Mouse (Mus musculus): ENCODE results near the gene Fam98c. TPM values are rescaled to one million over a fixed set of nuclear protein-coding genes. Genes with fewer than 3 reads are reported as not detected.

Gene Fam98c
- polyA plus RNA-seq, 1 experiment from 2014 or later = 16.3 TPM

DNA sequence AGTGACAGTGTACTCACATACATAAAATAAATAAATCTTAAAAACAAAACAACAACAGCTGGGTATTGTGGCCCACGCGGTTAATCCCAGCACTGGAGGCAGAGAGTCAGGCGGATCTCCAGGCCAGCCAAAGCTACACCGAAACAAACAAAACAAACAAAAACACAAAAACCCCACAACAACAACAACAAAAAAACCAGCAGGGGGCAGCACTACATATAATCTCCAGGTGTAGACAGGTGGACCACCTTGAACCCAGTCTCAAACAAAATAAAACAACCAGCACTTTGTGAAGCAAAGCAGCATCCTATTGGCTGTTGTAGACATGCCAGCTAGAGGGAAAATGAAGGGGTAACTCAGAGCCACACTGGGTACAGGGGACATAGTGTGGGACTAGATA is 22.1 kb upstream of the Fam98c start:
- 87% methylated on average over 4 of the region's 4 CpGs for WGBS
- no peak for ATAC-seq (ENCODE audit: insufficient read depth)
- peaks cover 49% of the 10 kb centered on the region for H3K36me3 ChIP-seq (ENCODE audit: insufficient read depth)

DNA sequence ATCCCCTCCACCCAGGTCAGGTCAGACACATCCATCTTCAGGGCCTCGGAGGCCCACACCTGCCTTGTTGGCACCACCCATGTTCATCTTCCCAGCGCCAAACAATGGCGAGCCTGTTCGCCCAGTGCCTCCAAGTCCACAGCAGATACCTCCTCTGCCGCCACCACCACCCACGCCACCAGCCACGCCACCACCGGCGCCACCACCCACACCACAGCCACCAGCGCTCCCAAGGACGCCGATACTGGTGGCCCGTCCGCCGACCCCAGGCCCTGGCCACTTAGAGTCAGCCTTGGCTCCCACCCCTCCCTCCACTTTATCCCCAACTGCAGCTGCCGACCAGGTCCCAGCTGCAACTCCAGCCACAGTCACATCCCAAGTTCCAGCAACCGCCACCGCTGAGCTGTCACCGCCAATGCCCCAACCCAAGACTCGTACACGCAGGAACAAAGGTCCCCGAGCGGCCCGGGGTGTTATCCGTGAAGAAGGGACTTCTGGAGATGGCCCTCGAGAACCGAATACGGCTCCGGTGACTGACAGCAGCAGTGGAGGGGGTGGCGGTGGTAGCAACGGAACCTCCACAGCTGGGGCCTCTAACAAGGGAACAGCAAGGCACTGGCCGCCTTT is 16.5 kb upstream of the Fam98c start:
- WGBS = 29% methylated on average over 31 of the region's 32 CpGs

More for the DNA sequence above, 22.1 kb upstream of the Fam98c start:
- peak overlapping the region; percentile 85 for H3K4me2 ChIP-seq
- H3K4me1 ChIP-seq (ENCODE audit: insufficient read depth) = 0 out of 2 replicates have a peak, but pooled peaks cover 7% of the 10 kb centered on the region
- no peak overlapping the region for H3K9ac ChIP-seq
- H3K9me3 ChIP-seq (ENCODE audit: low read depth, low read length) = no peaks in the 10 kb centered on the region
- no peak overlapping the region for H3K4me3 ChIP-seq (ENCODE audit: low read depth, low read length)
- H3K27ac ChIP-seq (ENCODE audit: low read depth) = no peak overlapping the region
- TF ChIP-seq CTCF (IDR thresholded peaks at IDR 0.05; ENCODE audit: low read depth) = peak; percentile 33
- DNase-seq = no peak
- H3K27me3 ChIP-seq (ENCODE audit: insufficient read depth, low read length) = peaks cover 7% of the 10 kb centered on the region

DNA sequence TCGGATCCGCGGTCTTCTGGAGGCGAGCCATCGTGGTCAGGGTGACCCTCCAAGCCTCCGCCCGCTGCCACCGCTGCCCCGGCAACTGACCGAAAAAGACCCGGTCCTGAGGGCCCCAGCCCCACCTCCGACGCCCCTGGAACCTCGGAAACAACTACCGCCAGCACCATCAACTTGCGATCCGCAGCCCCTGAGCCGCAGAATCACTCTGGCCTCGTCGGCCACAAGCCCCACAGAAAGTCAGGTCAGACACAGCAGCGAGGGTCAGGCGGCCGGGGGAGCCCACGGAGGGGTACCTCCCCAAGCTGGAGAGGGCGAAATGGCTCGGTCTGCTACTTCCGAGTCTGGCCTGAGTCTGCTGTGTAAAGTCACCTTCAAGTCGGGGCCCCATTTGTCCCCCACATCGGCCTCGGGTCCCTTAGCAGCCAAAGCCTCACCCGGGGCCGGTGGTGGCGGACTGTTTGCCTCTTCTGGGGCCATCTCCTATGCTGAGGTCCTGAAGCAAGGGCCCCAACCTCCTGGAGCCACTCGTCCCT is 15.6 kb upstream of the Fam98c start:
- no peaks in the 10 kb centered on the region for H3K9me3 ChIP-seq (ENCODE audit: low read depth, low read length)
- H3K4me1 ChIP-seq (ENCODE audit: insufficient read depth) = peaks cover 11% of the 10 kb centered on the region; the same call in 1 of the 2 replicates
- H3K4me2 ChIP-seq = peak overlapping the region; percentile 81
- H3K27me3 ChIP-seq (ENCODE audit: insufficient read depth, low read length) = peaks cover 47% of the 10 kb centered on the region
- ATAC-seq (ENCODE audit: insufficient read depth) (no peak), DNase-seq (no peak)
- H3K9ac ChIP-seq = peak overlapping the region; percentile 30; the same call in 1 of the 2 replicates
- 7% methylated on average over 34 of the region's 34 CpGs for WGBS
- H3K4me3 ChIP-seq (ENCODE audit: low read depth, low read length) = peak overlapping the region; percentile 61
- no peak overlapping the region for H3K27ac ChIP-seq (ENCODE audit: low read depth)
- TF ChIP-seq CTCF (IDR thresholded peaks at IDR 0.05; ENCODE audit: low read depth) = no peak
- H3K36me3 ChIP-seq (ENCODE audit: insufficient read depth) = peaks cover 42% of the 10 kb centered on the region

More for the DNA sequence above, 16.5 kb upstream of the Fam98c start:
- DNase-seq (no peak), ATAC-seq (ENCODE audit: insufficient read depth) (no peak)
- peaks cover 11% of the 10 kb centered on the region; the same call in 1 of the 2 replicates for H3K4me1 ChIP-seq (ENCODE audit: insufficient read depth)
- peaks cover 47% of the 10 kb centered on the region for H3K27me3 ChIP-seq (ENCODE audit: insufficient read depth, low read length)
- no peaks in the 10 kb centered on the region for H3K9me3 ChIP-seq (ENCODE audit: low read depth, low read length)
- H3K4me3 ChIP-seq (ENCODE audit: low read depth, low read length) = peak overlapping the region; percentile 61; the same call in 1 of the 2 replicates
- H3K36me3 ChIP-seq (ENCODE audit: insufficient read depth) = peaks cover 49% of the 10 kb centered on the region
- no peak overlapping the region for H3K27ac ChIP-seq (ENCODE audit: low read depth)
- no peak for TF ChIP-seq CTCF (IDR thresholded peaks at IDR 0.05; ENCODE audit: low read depth)
- H3K4me2 ChIP-seq = peak overlapping the region; percentile 81; the same call in 1 of the 2 replicates
- H3K9ac ChIP-seq = no peak overlapping the region

DNA sequence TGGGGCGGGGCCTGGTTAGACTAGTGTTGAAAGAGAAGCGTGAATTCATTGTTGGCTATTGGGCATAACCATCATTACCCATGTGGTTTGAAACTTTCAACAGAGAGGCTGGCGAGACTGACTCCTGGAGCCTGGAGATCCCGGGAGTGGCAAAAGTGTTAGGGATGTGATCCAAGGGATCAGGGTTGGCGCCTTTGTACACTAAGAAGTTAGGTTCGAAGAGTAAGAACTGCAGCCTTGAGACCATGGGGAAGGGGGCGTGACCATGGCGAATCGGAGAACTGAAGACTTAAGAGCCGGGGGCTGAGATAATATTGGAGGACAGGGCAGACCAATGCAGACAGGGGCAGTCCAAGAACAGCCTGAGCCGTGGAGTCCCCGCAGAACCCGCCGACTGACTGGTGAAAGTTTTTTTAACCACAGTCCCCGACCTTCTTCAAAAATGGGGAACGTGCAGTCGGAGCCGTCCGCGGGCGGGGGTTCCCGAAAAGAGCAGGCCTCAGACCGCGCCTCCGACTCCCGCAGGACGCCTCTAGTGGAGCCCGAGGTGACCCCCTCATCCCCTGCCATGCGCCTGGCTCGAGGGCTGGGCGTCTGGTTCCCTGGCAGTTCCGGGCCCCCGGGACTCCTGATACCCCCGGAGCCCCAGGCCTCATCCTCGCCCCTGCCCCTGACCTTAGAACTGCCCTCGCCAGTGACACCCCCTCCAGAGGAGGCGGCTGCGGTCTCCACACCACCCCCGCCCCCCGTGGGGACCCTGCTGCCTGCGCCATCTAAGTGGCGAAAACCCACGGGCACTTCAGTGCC is 14.9 kb upstream of the Fam98c start:
- Histone ChIP-seq H3K36me3 (ENCODE audit: insufficient read depth) (peaks cover 35% of the 10 kb centered on the region), H3K9ac (peak overlapping the region; percentile 30; the same call in 1 of the 2 replicates), H3K4me2 (peak overlapping the region; percentile 81), H3K9me3 (ENCODE audit: low read depth, low read length) (no peaks in the 10 kb centered on the region), H3K27ac (ENCODE audit: low read depth) (no peak overlapping the region), H3K4me3 (ENCODE audit: low read depth, low read length) (peak overlapping the region; percentile 61), H3K27me3 (ENCODE audit: insufficient read depth, low read length) (peaks cover 47% of the 10 kb centered on the region), H3K4me1 (ENCODE audit: insufficient read depth) (peaks cover 11% of the 10 kb centered on the region; the same call in 1 of the 2 replicates)
- no peak for TF ChIP-seq CTCF (IDR thresholded peaks at IDR 0.05; ENCODE audit: low read depth)
- 2% methylated on average over 43 of the region's 43 CpGs for WGBS
- ATAC-seq (ENCODE audit: insufficient read depth) (peak; percentile 11; the same call in 1 of the 2 replicates), DNase-seq (peak; percentile 41)

DNA sequence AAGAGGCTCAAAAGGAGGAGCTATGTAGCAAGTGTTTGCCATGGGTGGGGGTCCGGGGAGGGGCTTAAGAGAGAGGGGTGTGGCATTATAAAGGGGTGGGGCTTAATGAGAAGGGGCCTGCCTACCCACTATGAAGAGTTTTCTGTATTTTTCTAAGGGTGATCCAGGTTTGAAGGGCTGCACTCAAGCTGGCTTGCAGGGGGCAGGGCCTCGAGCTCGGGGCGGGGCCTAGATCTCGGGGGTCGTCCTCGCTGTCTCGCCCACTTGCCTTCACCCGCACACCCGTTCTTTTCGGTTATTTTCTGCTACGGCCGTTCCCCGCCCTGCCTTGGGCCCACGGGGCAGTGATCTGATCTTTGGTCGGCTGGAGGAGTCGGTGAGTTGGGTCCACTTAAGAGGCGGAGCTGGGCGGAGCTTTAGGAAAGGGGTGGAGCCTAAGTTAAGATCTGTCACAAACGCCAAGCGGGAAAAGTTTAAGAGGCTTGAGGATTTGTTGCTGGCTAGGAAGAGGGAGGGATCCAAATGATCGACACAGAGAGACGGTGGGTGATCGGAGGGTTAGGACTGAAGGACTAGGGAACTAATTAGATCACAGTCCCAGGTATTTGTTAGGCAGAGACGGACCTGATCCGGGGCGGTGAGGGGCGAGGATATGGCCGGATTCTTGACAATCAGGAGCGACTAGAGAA is 14.2 kb upstream of the Fam98c start, which contains the start of the genes Ggn and Spred3:
Gene Ggn (plus strand): TSS at position 145 of the 689 bp plus-strand sequence.
Gene Spred3 (minus strand): TSS at position 346 of the 689 bp plus-strand sequence.
- Histone ChIP-seq H3K27ac (ENCODE audit: low read depth) (peak within 1 kb of the TSS; percentile 54), H3K4me3 (ENCODE audit: low read depth, low read length) (peak within 1 kb of the TSS; percentile 61), H3K36me3 (ENCODE audit: insufficient read depth) (peaks cover 28% of the 10 kb centered on the region), H3K9ac (peak within 1 kb of the TSS; percentile 50), H3K4me1 (ENCODE audit: insufficient read depth) (peaks cover 11% of the 10 kb centered on the region; the same call in 1 of the 2 replicates), H3K9me3 (ENCODE audit: low read depth, low read length) (no peaks in the 10 kb centered on the region), H3K4me2 (peak within 1 kb of the TSS; percentile 81), H3K27me3 (ENCODE audit: insufficient read depth, low read length) (peaks cover 47% of the 10 kb centered on the region)
- whole genome bisulfite sequencing = under 1% methylated on average over 30 of the region's 30 CpGs
- ATAC-seq (ENCODE audit: insufficient read depth) = peak; percentile 68
- peak; percentile 92 for DNase-seq
- no peak for TF ChIP-seq CTCF (IDR thresholded peaks at IDR 0.05; ENCODE audit: low read depth)

DNA sequence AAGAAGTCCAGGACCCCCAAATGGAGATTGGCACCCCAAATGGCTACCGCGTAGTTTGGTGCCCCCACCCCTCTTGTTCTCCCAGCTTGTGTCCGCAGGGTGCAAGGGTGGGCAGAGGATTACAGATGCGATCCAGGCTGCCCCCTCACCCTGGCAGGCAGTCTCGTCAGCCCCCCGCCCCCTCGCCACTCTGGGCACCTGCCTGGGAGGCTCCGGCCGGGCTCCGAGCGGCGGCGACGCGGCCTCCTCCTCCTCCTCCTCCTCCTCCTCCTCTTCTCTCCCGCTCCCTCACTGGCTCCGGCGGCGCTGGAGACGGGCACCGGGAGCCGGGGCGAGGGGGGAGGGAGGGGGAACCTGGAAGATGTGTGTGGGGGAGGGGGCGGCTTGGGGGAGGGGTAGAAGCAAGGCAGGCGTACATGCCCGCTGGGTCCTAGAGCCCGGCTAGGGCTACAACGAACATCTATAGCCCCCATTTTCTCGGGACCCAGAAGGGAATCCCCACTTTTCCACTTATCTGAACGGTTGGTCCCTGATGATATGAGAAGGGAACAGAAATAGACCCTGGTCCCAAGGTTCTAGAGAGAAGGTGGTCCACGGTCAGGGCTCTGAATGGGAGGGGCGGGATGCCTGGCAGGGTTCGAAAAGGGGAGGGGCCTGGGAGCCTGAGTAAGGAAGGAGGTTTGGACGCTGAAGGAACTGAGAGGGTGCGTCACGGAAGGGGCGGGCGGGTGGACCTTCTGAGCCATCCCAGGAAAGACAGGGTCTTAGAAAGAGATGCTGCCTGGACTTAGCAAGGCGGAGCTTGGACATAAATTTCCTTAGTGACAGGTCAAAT is 13.4 kb upstream of the Fam98c start:
- 1% methylated on average over 32 of the region's 39 CpGs for WGBS
- peak overlapping the region; percentile 61 for H3K4me3 ChIP-seq (ENCODE audit: low read depth, low read length)
- H3K9ac ChIP-seq = peak overlapping the region; percentile 50
- TF ChIP-seq CTCF (IDR thresholded peaks at IDR 0.05; ENCODE audit: low read depth) = no peak
- DNase-seq = peak; percentile 84
- H3K36me3 ChIP-seq (ENCODE audit: insufficient read depth) = peaks cover 20% of the 10 kb centered on the region
- H3K4me2 ChIP-seq = peak overlapping the region; percentile 81
- peaks cover 47% of the 10 kb centered on the region for H3K27me3 ChIP-seq (ENCODE audit: insufficient read depth, low read length)
- H3K9me3 ChIP-seq (ENCODE audit: low read depth, low read length) = no peaks in the 10 kb centered on the region
- H3K4me1 ChIP-seq (ENCODE audit: insufficient read depth) = peaks cover 11% of the 10 kb centered on the region; the same call in 1 of the 2 replicates
- peak; percentile 84 for ATAC-seq (ENCODE audit: insufficient read depth)
- H3K27ac ChIP-seq (ENCODE audit: low read depth) = peak overlapping the region; percentile 54; the same call in 1 of the 2 replicates
